Mouse (Mus musculus) hindbrain, embryonic 16.5 days (tissue): ENCODE measurements around the gene Nectin4. TPM values are rescaled to one million over a fixed set of nuclear protein-coding genes. Genes with fewer than 3 reads are reported as not detected.
A peak's percentile ranks its signal among the peaks of the same experiment; 100 is the strongest.

Source experiments
- ATAC-seq: fragments of 200-750 bp; cut with Nextera tagmentation; 2 replicates; pipeline ENCODE4 v1.8.0; 2017; ENCODE audit warnings: moderate TSS enrichment, moderate library complexity
- H3K27ac ChIP-seq: fragments of 300-500 bp; sonication (generic); 2 replicates; pipeline ENCODE4 v1.5.1; 2014; ENCODE audit warnings: low read depth, mild to moderate bottlenecking, control low read depth, low read length, moderate library complexity
- H3K27me3 ChIP-seq: fragments of 300-500 bp; sonication (generic); replicated peaks from 2 replicates; pipeline ENCODE4 v1.6.1; 2014; ENCODE audit warnings: low read length; ENCODE audit not compliant: control insufficient read depth, insufficient read depth
- H3K36me3 ChIP-seq: fragments of 300-500 bp; sonication (generic); 2 replicates; pipeline ENCODE4 v1.6.1; 2014; ENCODE audit warnings: mild to moderate bottlenecking, low read length, moderate library complexity, mixed read lengths; ENCODE audit not compliant: control insufficient read depth, insufficient read depth
- H3K4me1 ChIP-seq: fragments of 300-500 bp; sonication (generic); 2 replicates; pipeline ENCODE4 v1.6.1; 2014; ENCODE audit warnings: low read depth, low read length; ENCODE audit not compliant: control insufficient read depth, insufficient read depth
- H3K4me2 ChIP-seq: fragments of 300-500 bp; sonication (generic); 2 replicates; pipeline ENCODE4 v1.6.1; 2014; ENCODE audit warnings: mild to moderate bottlenecking, low read length, control low read depth, moderate library complexity
- H3K4me3 ChIP-seq: fragments of 300-500 bp; sonication (generic); 2 replicates; pipeline ENCODE4 v1.5.1; 2014; ENCODE audit warnings: mild to moderate bottlenecking, low read length, control low read depth, moderate library complexity
- H3K9ac ChIP-seq: fragments of 300-500 bp; sonication (generic); 2 replicates; pipeline ENCODE4 v1.6.1; 2014; ENCODE audit warnings: low read depth, mild to moderate bottlenecking, control low read depth, low read length, moderate library complexity
- H3K9me3 ChIP-seq: fragments of 300-500 bp; sonication (generic); 2 replicates; pipeline ENCODE4 v1.6.1; 2014; ENCODE audit warnings: mild to moderate bottlenecking, low read length, moderate library complexity; ENCODE audit not compliant: control insufficient read depth
- WGBS: fragments of 180-500 bp; shearing (Covaris S2); extraction: QIAGEN DNeasy Blood & Tissue Kit; methylation state at CpG from one replicate; pipeline ENCODE4 v1.1.7; 2014; 5-methylcytosine and 5-hydroxymethylcytosine counted together
- polyA plus RNA-seq: library from polyadenylated mRNA; unstranded; fragments of >200 nt; fragmentation: Nextera tagmentation; extraction: Ambion mirVana; gene quantifications from 2 replicates; pipeline ENCODE4 v1.2.1, GENCODE M21; 2015

Gene Nectin4
- polyA plus RNA-seq, 1 experiment from 2014 or later, result 4.7 TPM

GRCm38 (mm10) chr1:171349210-171349609, 20.7 kb upstream of the Nectin4 start:
- H3K9ac ChIP-seq, result no peak overlapping the region
- H3K4me2 ChIP-seq, result no peak overlapping the region
- peaks cover 6% of the 10 kb centered on the region for H3K9me3 ChIP-seq
- peaks cover 19% of the 10 kb centered on the region for H3K4me1 ChIP-seq
- H3K27ac ChIP-seq, result no peak overlapping the region
- no peak for ATAC-seq
- WGBS, result 94% methylated on average over 2 of the region's 2 CpGs
- no peak overlapping the region for H3K4me3 ChIP-seq
- no peaks in the 10 kb centered on the region for H3K36me3 ChIP-seq
- H3K27me3 ChIP-seq, result no peaks in the 10 kb centered on the region

- no peaks in the 10 kb centered on the region for H3K27me3 ChIP-seq
- ATAC-seq, result no peak
- H3K9ac ChIP-seq, result no peak overlapping the region
- no peak overlapping the region for H3K4me3 ChIP-seq
- peaks cover 9% of the 10 kb centered on the region for H3K36me3 ChIP-seq
- H3K4me1 ChIP-seq, result peaks cover 7% of the 10 kb centered on the region
- WGBS, result 78% methylated on average over 5 of the region's 5 CpGs
- H3K4me2 ChIP-seq, result no peak overlapping the region
- no peak overlapping the region for H3K27ac ChIP-seq
- H3K9me3 ChIP-seq, result no peaks in the 10 kb centered on the region
These were observed 14.0 kb upstream of the Nectin4 start for GRCm38 (mm10) chr1:171355812-171356340.

- peaks cover 9% of the 10 kb centered on the region for H3K36me3 ChIP-seq
- H3K27ac ChIP-seq, result no peak overlapping the region
- peaks cover 12% of the 10 kb centered on the region for H3K4me1 ChIP-seq
- H3K9me3 ChIP-seq, result no peaks in the 10 kb centered on the region
- H3K4me2 ChIP-seq, result no peak overlapping the region
- WGBS, result 92% methylated on average over 2 of the region's 2 CpGs
- no peak overlapping the region for H3K9ac ChIP-seq
- H3K27me3 ChIP-seq, result no peaks in the 10 kb centered on the region
- H3K4me3 ChIP-seq, result no peak overlapping the region
- ATAC-seq, result no peak
These were observed 13.1 kb upstream of the Nectin4 start for GRCm38 (mm10) chr1:171356814-171357213.

- H3K4me3 ChIP-seq, result no peak overlapping the region
- peaks cover 12% of the 10 kb centered on the region for H3K4me1 ChIP-seq
- no peaks in the 10 kb centered on the region for H3K27me3 ChIP-seq
- H3K9me3 ChIP-seq, result no peaks in the 10 kb centered on the region
- H3K36me3 ChIP-seq, result peaks cover 9% of the 10 kb centered on the region
- no peak overlapping the region for H3K4me2 ChIP-seq
- no peak overlapping the region for H3K27ac ChIP-seq
- WGBS, result 75% methylated on average over 4 of the region's 4 CpGs
- no peak overlapping the region for H3K9ac ChIP-seq
- no peak for ATAC-seq
These were observed 11.5 kb upstream of the Nectin4 start for GRCm38 (mm10) chr1:171358421-171358820.

GRCm38 (mm10) chr1:171360253-171360652, 9.6 kb upstream of the Nectin4 start:
- peak overlapping the region; percentile 72 for H3K9ac ChIP-seq

GRCm38 (mm10) chr1:171360656-171361055, 9.2 kb upstream of the Nectin4 start, which contains the start of gene Klhdc9:
Gene Klhdc9, minus strand, starts transcription at chr1:171360798.
- under 1% methylated on average over 21 of the region's 21 CpGs for WGBS
- Histone ChIP-seq H3K9me3 (no peaks in the 10 kb centered on the region), H3K4me1 (peaks cover 12% of the 10 kb centered on the region), H3K9ac (peak within 1 kb of the TSS; percentile 72), H3K4me2 (peak within 1 kb of the TSS; percentile 71), H3K27me3 (no peaks in the 10 kb centered on the region), H3K36me3 (peaks cover 9% of the 10 kb centered on the region), H3K27ac (peak within 1 kb of the TSS; percentile 78), H3K4me3 (peak within 1 kb of the TSS; percentile 50)
- peak; percentile 95 for ATAC-seq

More at GRCm38 (mm10) chr1:171360253-171360652, 9.6 kb upstream of the Nectin4 start:
- peak overlapping the region; percentile 78 for H3K27ac ChIP-seq
- no peaks in the 10 kb centered on the region for H3K27me3 ChIP-seq
- ATAC-seq, result no peak
- H3K4me3 ChIP-seq, result peak overlapping the region; percentile 50
- WGBS, result 2% methylated on average over 26 of the region's 26 CpGs
- peak overlapping the region; percentile 71 for H3K4me2 ChIP-seq
- H3K9me3 ChIP-seq, result no peaks in the 10 kb centered on the region
- H3K4me1 ChIP-seq, result peaks cover 12% of the 10 kb centered on the region
- H3K36me3 ChIP-seq, result peaks cover 9% of the 10 kb centered on the region

GRCm38 (mm10) chr1:171361106-171362103, 8.5 kb upstream of the Nectin4 start:
- H3K4me1 ChIP-seq, result peaks cover 12% of the 10 kb centered on the region
- 28% methylated on average over 16 of the region's 16 CpGs for WGBS
- ATAC-seq, result peak; percentile 73

GRCm38 (mm10) chr1:171365934-171366333, 4.0 kb upstream of the Nectin4 start:
- no peak for ATAC-seq
- Histone ChIP-seq H3K4me1 (peaks cover 6% of the 10 kb centered on the region; the same call in 1 of the 2 replicates), H3K4me3 (no peak overlapping the region), H3K9me3 (no peaks in the 10 kb centered on the region), H3K36me3 (no peaks in the 10 kb centered on the region), H3K27ac (no peak overlapping the region), H3K4me2 (no peak overlapping the region), H3K9ac (no peak overlapping the region), H3K27me3 (no peaks in the 10 kb centered on the region)
- WGBS, result 61% methylated on average over 7 of the region's 7 CpGs

More at GRCm38 (mm10) chr1:171361106-171362103, 8.5 kb upstream of the Nectin4 start:
- Histone ChIP-seq H3K27me3 (no peaks in the 10 kb centered on the region), H3K4me3 (peak overlapping the region; percentile 50), H3K27ac (peak overlapping the region; percentile 78), H3K9ac (peak overlapping the region; percentile 72), H3K4me2 (peak overlapping the region; percentile 71), H3K9me3 (no peaks in the 10 kb centered on the region), H3K36me3 (peaks cover 9% of the 10 kb centered on the region)

GRCm38 (mm10) chr1:171372880-171373279, 3.0 kb downstream of the Nectin4 start:
- Histone ChIP-seq H3K36me3 (no peaks in the 10 kb centered on the region), H3K4me1 (no peaks in the 10 kb centered on the region), H3K27ac (no peak overlapping the region), H3K9ac (no peak overlapping the region), H3K4me2 (no peak overlapping the region), H3K27me3 (no peaks in the 10 kb centered on the region; the same call in 1 of the 2 replicates), H3K4me3 (no peak overlapping the region), H3K9me3 (no peaks in the 10 kb centered on the region)
- ATAC-seq, result no peak
- 55% methylated on average over 3 of the region's 3 CpGs for WGBS
